Mouse (Mus musculus): ENCODE results near the gene Zfp146. TPM values are rescaled to one million over a fixed set of nuclear protein-coding genes. Genes with fewer than 3 reads are reported as not detected.
"Not testable (repeated sequence)": the region's sequence is repeated elsewhere in the genome, so short reads cannot be mapped to it uniquely, and the experiment has no call there.

The Zfp146 gene
- total RNA-seq, 1 experiment, result 37.9 TPM

DNA sequence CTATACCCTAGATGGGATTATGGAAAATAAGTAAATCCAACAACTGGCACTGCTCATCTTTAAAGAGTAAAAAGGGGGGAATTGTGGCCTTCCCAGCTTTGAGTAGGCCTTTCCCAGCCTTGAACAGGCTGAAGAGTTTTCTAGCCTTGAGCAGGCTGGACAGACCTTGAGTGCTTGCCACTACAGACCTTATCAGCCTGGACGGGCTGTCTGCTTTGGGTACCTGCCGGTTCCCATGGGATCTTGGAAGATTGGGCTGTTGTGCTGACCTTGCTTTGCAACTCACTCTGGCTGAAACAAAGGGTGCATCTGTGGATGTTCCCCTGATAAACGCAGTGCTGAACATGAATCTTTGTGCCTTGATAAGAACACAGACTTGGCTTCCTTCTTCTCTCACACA lies 44.3 kb upstream of the Zfp146 start:
- H3K4me3 ChIP-seq (ENCODE audit: insufficient read depth in 1 of 2, low read depth in 1 of 2, low read length in 2 of 2, poor library complexity in 1 of 2, severe bottlenecking in 1 of 2), result no peak overlapping the region
- H3K36me3 ChIP-seq (ENCODE audit: control insufficient read depth, insufficient read depth, low read length, poor library complexity, severe bottlenecking), result no peaks in the 10 kb centered on the region
- peaks cover 0 to 2% of the 10 kb centered on the region in 2 experiments; a peak in 1 of 4 replicates for H3K4me1 ChIP-seq (ENCODE audit: control insufficient read depth in 2 of 2, insufficient read depth in 2 of 2, low read length in 2 of 2, poor library complexity in 1 of 2)
- in situ Hi-C loops (cut with MboI; ENCODE audit: low sequenced_read_pairs in 2 of 2, unreplicated experiment in 2 of 2), result loop anchor here in 1 of 2 experiments (10.0 kb wide), 1 partner anchor 59 kb away; no protein-coding TSS in a partner anchor
- H3K9me3 ChIP-seq (ENCODE audit: control insufficient read depth, insufficient read depth, low read depth, low read length), result no peaks in the 10 kb centered on the region
- no peak for DNase-seq (ENCODE audit: low read depth, low spot score)
- TF ChIP-seq CHD2 (IDR thresholded peaks at IDR 0.05; ENCODE audit: low read depth, low read length) (no peak), MAFK (IDR thresholded peaks at IDR 0.05; ENCODE audit: insufficient read depth, low read depth, low read length) (no peak), ZNF384 (IDR thresholded peaks at IDR 0.05; ENCODE audit: low read depth, low read length) (no peak), ZC3H11A (IDR thresholded peaks at IDR 0.05; ENCODE audit: borderline replicate concordance, low read depth, low read length) (no peak), HCFC1 (IDR thresholded peaks at IDR 0.05; ENCODE audit: borderline replicate concordance, insufficient read depth, low read length) (no peak)
- no peak overlapping the region for H3K9ac ChIP-seq (ENCODE audit: insufficient read depth, low read depth, low read length, poor library complexity, severe bottlenecking)
- H3K27ac ChIP-seq (ENCODE audit: insufficient read depth, low read depth, low read length, poor library complexity, severe bottlenecking), result no peak overlapping the region

GRCm38 (mm10) chr7:30211025-30211424 lies 41.5 kb upstream of the Zfp146 start:
- no peak for DNase-seq (ENCODE audit: low read depth, low spot score)
- Histone ChIP-seq H3K4me3 (ENCODE audit: insufficient read depth in 1 of 2, low read depth in 1 of 2, low read length in 2 of 2, poor library complexity in 1 of 2, severe bottlenecking in 1 of 2) (no peak overlapping the region), H3K4me1 (ENCODE audit: control insufficient read depth in 2 of 2, insufficient read depth in 2 of 2, low read length in 2 of 2, poor library complexity in 1 of 2) (no peaks in the 10 kb centered on the region), H3K36me3 (ENCODE audit: control insufficient read depth, insufficient read depth, low read length, poor library complexity, severe bottlenecking) (no peaks in the 10 kb centered on the region), H3K9ac (ENCODE audit: insufficient read depth, low read depth, low read length, poor library complexity, severe bottlenecking) (no peak overlapping the region), H3K9me3 (ENCODE audit: control insufficient read depth, insufficient read depth, low read depth, low read length) (no peaks in the 10 kb centered on the region), H3K27ac (ENCODE audit: insufficient read depth, low read depth, low read length, poor library complexity, severe bottlenecking) (peak overlapping the region; percentile 63; the same call in 1 of the 2 replicates)
- TF ChIP-seq MAFK (IDR thresholded peaks at IDR 0.05; ENCODE audit: insufficient read depth, low read depth, low read length), result no peak
- TF ChIP-seq ZNF384 (IDR thresholded peaks at IDR 0.05; ENCODE audit: low read depth, low read length), result no peak
- TF ChIP-seq ZC3H11A (IDR thresholded peaks at IDR 0.05; ENCODE audit: borderline replicate concordance, low read depth, low read length), result no peak
- TF ChIP-seq HCFC1 (IDR thresholded peaks at IDR 0.05; ENCODE audit: borderline replicate concordance, insufficient read depth, low read length), result no peak
- no peak for TF ChIP-seq CHD2 (IDR thresholded peaks at IDR 0.05; ENCODE audit: low read depth, low read length)
- in situ Hi-C loops (cut with MboI; ENCODE audit: low sequenced_read_pairs in 2 of 2, unreplicated experiment in 2 of 2), result loop anchor here in 1 of 2 experiments (10.0 kb wide), 1 partner anchor 56 kb away; no protein-coding TSS in a partner anchor

DNA sequence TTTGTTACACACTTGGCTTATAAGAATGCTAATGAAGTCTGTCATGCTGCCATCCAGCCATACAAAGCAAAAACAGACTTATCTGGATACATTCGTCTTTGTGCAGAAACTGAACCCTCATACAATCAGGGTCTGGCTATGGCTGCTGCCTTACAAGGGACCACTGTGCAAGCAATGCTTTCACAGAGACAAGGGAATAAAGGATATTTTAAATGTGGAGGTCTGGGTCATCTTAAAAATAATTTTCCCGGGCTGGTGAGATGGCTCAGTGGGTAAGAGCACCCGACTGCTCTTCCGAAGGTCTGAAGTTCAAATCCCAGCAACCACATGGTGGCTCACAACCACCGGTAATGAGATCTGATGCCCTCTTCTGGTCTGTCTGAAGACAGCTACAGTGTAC lies 36.8 kb upstream of the Zfp146 start:
- H3K27ac ChIP-seq (ENCODE audit: insufficient read depth, low read depth, low read length, poor library complexity, severe bottlenecking); H3K4me3 ChIP-seq (ENCODE audit: insufficient read depth in 1 of 2, low read depth in 1 of 2, low read length in 2 of 2, poor library complexity in 1 of 2, severe bottlenecking in 1 of 2); H3K9ac ChIP-seq (ENCODE audit: insufficient read depth, low read depth, low read length, poor library complexity, severe bottlenecking); in situ Hi-C loops (cut with MboI; ENCODE audit: low sequenced_read_pairs in 2 of 2, unreplicated experiment in 2 of 2); H3K36me3 ChIP-seq (ENCODE audit: control insufficient read depth, insufficient read depth, low read length, poor library complexity, severe bottlenecking); H3K9me3 ChIP-seq (ENCODE audit: control insufficient read depth, insufficient read depth, low read depth, low read length); DNase-seq (ENCODE audit: low read depth, low spot score): not testable (repeated sequence)
- H3K4me1 ChIP-seq (ENCODE audit: control insufficient read depth in 2 of 2, insufficient read depth in 2 of 2, low read length in 2 of 2, poor library complexity in 1 of 2), result peaks cover 1 to 12% of the 10 kb centered on the region in 2 experiments; a peak in 3 of 4 replicates

- TF ChIP-seq ZC3H11A (IDR thresholded peaks at IDR 0.05; ENCODE audit: borderline replicate concordance, low read depth, low read length) (0 out of 2 replicates have a peak, but pooled peaks have one; percentile 44), ZNF384 (IDR thresholded peaks at IDR 0.05; ENCODE audit: low read depth, low read length) (no peak), CHD2 (IDR thresholded peaks at IDR 0.05; ENCODE audit: low read depth, low read length) (no peak), MAFK (IDR thresholded peaks at IDR 0.05; ENCODE audit: insufficient read depth, low read depth, low read length) (0 out of 2 replicates have a peak, but pooled peaks have one; percentile 43)
- H3K36me3 ChIP-seq (ENCODE audit: control insufficient read depth, insufficient read depth, low read length, poor library complexity, severe bottlenecking), result no peaks in the 10 kb centered on the region
- no peak overlapping the region for H3K9ac ChIP-seq (ENCODE audit: insufficient read depth, low read depth, low read length, poor library complexity, severe bottlenecking)
- peaks cover 1 to 13% of the 10 kb centered on the region in 2 experiments; a peak in 3 of 4 replicates for H3K4me1 ChIP-seq (ENCODE audit: control insufficient read depth in 2 of 2, insufficient read depth in 2 of 2, low read length in 2 of 2, poor library complexity in 1 of 2)
- in situ Hi-C loops (cut with MboI; ENCODE audit: low sequenced_read_pairs in 2 of 2, unreplicated experiment in 2 of 2), result no loop called here
- H3K9me3 ChIP-seq (ENCODE audit: control insufficient read depth, insufficient read depth, low read depth, low read length), result no peaks in the 10 kb centered on the region
- no peak overlapping the region for H3K4me3 ChIP-seq (ENCODE audit: insufficient read depth in 1 of 2, low read depth in 1 of 2, low read length in 2 of 2, poor library complexity in 1 of 2, severe bottlenecking in 1 of 2)
- DNase-seq (ENCODE audit: low read depth, low spot score), result no peak
- no peak overlapping the region for H3K27ac ChIP-seq (ENCODE audit: insufficient read depth, low read depth, low read length, poor library complexity, severe bottlenecking)
Measured at GRCm38 (mm10) chr7:30205383-30205782, 35.8 kb upstream of the Zfp146 start.

- no peak for TF ChIP-seq ZNF384 (IDR thresholded peaks at IDR 0.05; ENCODE audit: low read depth, low read length)
- TF ChIP-seq HCFC1 (IDR thresholded peaks at IDR 0.05; ENCODE audit: borderline replicate concordance, insufficient read depth, low read length), result no peak
- no peak for TF ChIP-seq ZC3H11A (IDR thresholded peaks at IDR 0.05; ENCODE audit: borderline replicate concordance, low read depth, low read length)
- no peak for TF ChIP-seq CHD2 (IDR thresholded peaks at IDR 0.05; ENCODE audit: low read depth, low read length)
- TF ChIP-seq MAFK (IDR thresholded peaks at IDR 0.05; ENCODE audit: insufficient read depth, low read depth, low read length), result no peak
- no peak overlapping the region for H3K9ac ChIP-seq (ENCODE audit: insufficient read depth, low read depth, low read length, poor library complexity, severe bottlenecking)
- in situ Hi-C loops (cut with MboI; ENCODE audit: low sequenced_read_pairs in 2 of 2, unreplicated experiment in 2 of 2), result no loop called here
- DNase-seq (ENCODE audit: low read depth, low spot score), result no peak
- no peaks in the 10 kb centered on the region for H3K9me3 ChIP-seq (ENCODE audit: control insufficient read depth, insufficient read depth, low read depth, low read length)
- peaks cover 1 to 16% of the 10 kb centered on the region in 2 experiments; a peak in 3 of 4 replicates for H3K4me1 ChIP-seq (ENCODE audit: control insufficient read depth in 2 of 2, insufficient read depth in 2 of 2, low read length in 2 of 2, poor library complexity in 1 of 2)
- H3K4me3 ChIP-seq (ENCODE audit: insufficient read depth in 1 of 2, low read depth in 1 of 2, low read length in 2 of 2, poor library complexity in 1 of 2, severe bottlenecking in 1 of 2), result no peak overlapping the region
- H3K36me3 ChIP-seq (ENCODE audit: control insufficient read depth, insufficient read depth, low read length, poor library complexity, severe bottlenecking), result no peaks in the 10 kb centered on the region
- no peak overlapping the region; the same call in 1 of the 2 replicates for H3K27ac ChIP-seq (ENCODE audit: insufficient read depth, low read depth, low read length, poor library complexity, severe bottlenecking)
Measured at GRCm38 (mm10) chr7:30204380-30204779, 34.8 kb upstream of the Zfp146 start.
